Mouse (Mus musculus) limb, embryonic 11.5 days (tissue): ENCODE measurements around the gene Msi1. TPM values are rescaled to one million over a fixed set of nuclear protein-coding genes. Genes with fewer than 3 reads are reported as not detected.

Experiments
- ATAC-seq: fragments of 200-750 bp; cut with Nextera tagmentation; 2 replicates; pipeline ENCODE4 v1.8.0; 2017; ENCODE audit warnings: low read depth; ENCODE audit not compliant: insufficient number of reproducible peaks, low FRiP score, low TSS enrichment
- DNase-seq: peaks from one replicate; pipeline ENCODE4 v3.0.0-alpha.2; 2015; ENCODE audit warnings: low spot score
- H3K27ac ChIP-seq: fragments of 300-500 bp; sonication (generic); replicated peaks from 2 replicates; pipeline ENCODE4 v1.5.1; 2014; ENCODE audit warnings: low read depth, mild to moderate bottlenecking, low read length
- H3K27me3 ChIP-seq: fragments of 300-500 bp; sonication (generic); 2 replicates; pipeline ENCODE4 v1.6.1; 2014; ENCODE audit warnings: mild to moderate bottlenecking, low read length, mixed read lengths; ENCODE audit not compliant: control insufficient read depth, insufficient read depth
- H3K36me3 ChIP-seq: fragments of 300-500 bp; sonication (generic); 2 replicates; pipeline ENCODE4 v1.6.1; 2014; ENCODE audit warnings: mild to moderate bottlenecking, low read length, moderate library complexity, mixed read lengths; ENCODE audit not compliant: control insufficient read depth, insufficient read depth
- H3K4me1 ChIP-seq: fragments of 300-500 bp; sonication (generic); 2 replicates; pipeline ENCODE4 v1.6.1; 2014; ENCODE audit warnings: low read length, mixed read lengths; ENCODE audit not compliant: control insufficient read depth, insufficient read depth
- H3K4me2 ChIP-seq: fragments of 300-500 bp; sonication (generic); 2 replicates; pipeline ENCODE4 v1.6.1; 2014; ENCODE audit warnings: low read depth, mild to moderate bottlenecking, moderate library complexity; ENCODE audit not compliant: severe bottlenecking
- H3K4me3 ChIP-seq: fragments of 300-500 bp; sonication (generic); 2 replicates; pipeline ENCODE4 v1.5.1; 2014; ENCODE audit warnings: low read depth, low read length
- H3K9ac ChIP-seq: fragments of 300-500 bp; sonication (generic); 2 replicates; pipeline ENCODE4 v1.6.1; 2014; ENCODE audit warnings: mild to moderate bottlenecking, low read length
- H3K9me3 ChIP-seq: fragments of 300-500 bp; sonication (generic); 2 replicates; pipeline ENCODE4 v1.6.1; 2016; ENCODE audit warnings: low read length; ENCODE audit not compliant: control insufficient read depth
- WGBS: fragments of 180-500 bp; shearing (Covaris S2); extraction: QIAGEN DNeasy Blood & Tissue Kit; methylation state at CpG from one replicate; pipeline ENCODE4 v1.1.7; 2014; 5-methylcytosine and 5-hydroxymethylcytosine counted together
- polyA plus RNA-seq: library from polyadenylated mRNA; unstranded; fragments of >200 nt; fragmentation: Nextera tagmentation; extraction: Ambion mirVana; gene quantifications from 2 replicates; pipeline ENCODE4 v1.2.1, GENCODE M21; 2014

Msi1 gene
- polyA plus RNA-seq, 1 experiment from 2014 or later: 45.9 TPM

DNA sequence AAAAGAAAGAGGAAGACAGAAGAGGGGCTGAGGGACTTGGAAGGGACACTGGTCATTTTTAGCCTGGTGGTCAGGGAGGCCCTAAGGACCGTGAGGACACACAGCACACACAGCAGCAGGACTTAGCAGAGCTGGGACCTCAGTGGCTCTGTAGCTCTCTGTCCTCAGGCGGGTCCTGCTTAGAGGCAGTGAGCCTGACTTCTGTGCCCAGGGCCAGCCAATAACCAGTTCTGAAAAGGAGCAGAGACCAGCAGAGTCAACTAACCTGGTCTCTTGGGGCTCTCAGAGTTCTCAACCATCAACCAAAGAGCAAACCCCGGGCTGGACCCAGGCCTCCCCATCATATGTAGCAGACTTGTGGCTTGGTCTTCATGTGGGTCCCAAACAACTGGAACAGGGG is 19.8 kb downstream of the Msi1 start:
- Histone ChIP-seq H3K27ac (no peak overlapping the region), H3K4me3 (no peak overlapping the region), H3K4me2 (no peak overlapping the region), H3K9ac (no peak overlapping the region), H3K36me3 (peaks cover 24% of the 10 kb centered on the region), H3K4me1 (no peaks in the 10 kb centered on the region), H3K9me3 (no peaks in the 10 kb centered on the region), H3K27me3 (no peaks in the 10 kb centered on the region)
- WGBS: 85% methylated on average over 3 of the region's 3 CpGs
- DNase-seq: no peak
- ATAC-seq: no peak

DNA sequence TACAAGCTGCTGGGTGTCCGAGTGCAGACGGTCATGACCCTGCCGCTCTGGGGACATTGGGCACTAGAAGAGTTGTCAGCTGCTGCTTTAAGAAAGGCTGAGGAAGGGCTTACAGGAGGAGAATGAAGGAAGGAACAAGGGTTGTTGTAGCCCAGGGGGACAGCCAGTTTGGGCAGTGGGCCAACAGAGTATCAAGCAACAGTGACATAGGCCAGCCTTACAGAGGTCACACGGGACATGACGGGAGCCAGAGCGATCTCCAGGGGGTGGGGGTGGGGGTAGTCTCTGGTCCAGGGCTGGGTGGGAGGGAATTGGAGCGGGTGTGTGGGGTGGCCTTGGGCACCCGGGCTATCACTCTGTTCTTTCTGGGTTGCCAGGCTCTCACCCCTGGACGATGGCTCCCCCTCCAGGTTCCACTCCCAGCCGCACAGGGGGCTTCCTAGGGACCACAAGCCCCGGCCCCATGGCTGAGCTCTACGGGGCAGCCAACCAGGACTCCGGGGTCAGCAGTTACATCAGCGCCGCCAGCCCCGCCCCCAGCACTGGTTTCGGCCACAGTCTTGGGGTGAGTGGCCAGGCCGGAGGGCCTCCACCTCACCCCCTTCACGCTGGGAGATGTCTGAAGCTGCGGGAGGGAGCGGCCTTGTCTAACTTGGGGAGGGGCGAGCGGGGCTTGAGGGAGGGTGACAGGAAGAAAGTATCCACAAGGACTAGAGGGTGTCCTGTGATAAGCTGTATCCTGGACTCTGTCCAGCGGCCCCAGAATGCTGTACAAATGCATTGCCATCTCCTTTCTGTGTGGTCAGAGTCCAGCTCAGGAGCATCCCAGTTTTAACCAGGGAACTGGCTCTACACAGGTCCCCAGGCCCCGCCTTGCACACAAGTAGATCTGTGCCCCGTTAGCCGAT is 21.3 kb downstream of the Msi1 start:
- H3K4me2 ChIP-seq: no peak overlapping the region
- no peak overlapping the region for H3K27ac ChIP-seq
- ATAC-seq (0 out of 2 replicates have a peak, but pooled peaks have one; percentile 37), DNase-seq (no peak)
- H3K27me3 ChIP-seq: no peaks in the 10 kb centered on the region
- H3K36me3 ChIP-seq: peaks cover 16% of the 10 kb centered on the region
- no peaks in the 10 kb centered on the region for H3K9me3 ChIP-seq
- WGBS: 95% methylated on average over 27 of the region's 27 CpGs
- H3K4me1 ChIP-seq: no peaks in the 10 kb centered on the region
- no peak overlapping the region for H3K4me3 ChIP-seq
- H3K9ac ChIP-seq: no peak overlapping the region

DNA sequence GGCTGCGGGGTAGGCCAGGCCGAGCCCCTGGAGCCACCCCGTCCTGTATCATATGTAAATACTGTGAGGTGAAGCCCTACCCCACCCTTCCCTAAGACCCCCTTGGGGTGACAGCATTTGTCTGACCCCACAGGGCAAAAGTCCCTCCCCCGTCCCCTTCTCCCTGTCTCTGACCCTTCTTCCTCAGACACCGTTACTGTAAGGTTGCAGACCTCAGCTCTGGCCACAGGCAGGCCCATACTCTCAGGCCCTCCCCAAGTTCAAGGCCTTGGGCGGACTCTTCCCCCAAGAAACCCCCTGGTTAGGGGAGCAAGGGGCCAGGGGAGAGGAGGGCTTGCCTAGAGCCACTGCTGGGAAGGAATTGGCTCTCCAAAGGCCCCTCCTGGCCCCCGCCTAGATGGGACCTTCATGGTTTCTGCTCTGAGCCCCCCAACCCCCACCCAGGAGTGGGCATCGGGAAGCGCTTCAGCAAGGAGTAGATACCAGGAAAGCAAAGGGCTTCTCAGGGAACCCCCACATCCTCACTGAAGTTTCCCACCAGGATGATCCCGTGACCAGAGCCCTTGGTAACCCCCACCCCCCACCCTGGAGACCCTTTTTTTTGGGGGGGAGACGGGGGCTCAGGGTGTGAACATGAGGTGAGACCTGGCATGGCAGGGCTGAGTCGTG is 25.2 kb downstream of the Msi1 start:
- H3K9ac ChIP-seq: no peak overlapping the region
- H3K4me2 ChIP-seq: no peak overlapping the region
- WGBS: 86% methylated on average over 12 of the region's 12 CpGs
- peaks cover 9% of the 10 kb centered on the region; the same call in 1 of the 2 replicates for H3K36me3 ChIP-seq
- no peaks in the 10 kb centered on the region for H3K9me3 ChIP-seq
- H3K27ac ChIP-seq: no peak overlapping the region
- no peaks in the 10 kb centered on the region for H3K4me1 ChIP-seq
- no peak overlapping the region for H3K4me3 ChIP-seq
- no peak for ATAC-seq
- no peaks in the 10 kb centered on the region for H3K27me3 ChIP-seq
- DNase-seq: no peak

- 78% methylated on average over 7 of the region's 7 CpGs for WGBS
- Histone ChIP-seq H3K36me3 (peaks cover 7% of the 10 kb centered on the region; the same call in 1 of the 2 replicates), H3K9me3 (no peaks in the 10 kb centered on the region), H3K4me2 (no peak overlapping the region), H3K9ac (no peak overlapping the region), H3K27me3 (no peaks in the 10 kb centered on the region), H3K4me3 (no peak overlapping the region), H3K4me1 (no peaks in the 10 kb centered on the region), H3K27ac (no peak overlapping the region)
- ATAC-seq (no peak), DNase-seq (no peak)
Observed at GRCm38 (mm10) chr5:115455838-115456237, 26.4 kb downstream of the Msi1 start.

GRCm38 (mm10) chr5:115458918-115459317 is 29.5 kb downstream of the Msi1 start:
- no peaks in the 10 kb centered on the region for H3K27me3 ChIP-seq
- H3K27ac ChIP-seq: no peak overlapping the region
- no peak overlapping the region for H3K9ac ChIP-seq
- H3K4me1 ChIP-seq: no peaks in the 10 kb centered on the region
- H3K9me3 ChIP-seq: no peaks in the 10 kb centered on the region
- H3K4me2 ChIP-seq: no peak overlapping the region
- no peaks in the 10 kb centered on the region; the same call in 1 of the 2 replicates for H3K36me3 ChIP-seq
- ATAC-seq (no peak), DNase-seq (no peak)
- 62% methylated on average over 13 of the region's 13 CpGs for WGBS
- no peak overlapping the region for H3K4me3 ChIP-seq

- DNase-seq (no peak), ATAC-seq (no peak)
- no peaks in the 10 kb centered on the region for H3K4me1 ChIP-seq
- WGBS: 78% methylated on average over 18 of the region's 18 CpGs
- no peak overlapping the region for H3K4me3 ChIP-seq
- no peak overlapping the region for H3K9ac ChIP-seq
- no peaks in the 10 kb centered on the region for H3K36me3 ChIP-seq
- no peaks in the 10 kb centered on the region for H3K9me3 ChIP-seq
- no peak overlapping the region for H3K4me2 ChIP-seq
- H3K27ac ChIP-seq: no peak overlapping the region
- H3K27me3 ChIP-seq: no peaks in the 10 kb centered on the region
Observed at GRCm38 (mm10) chr5:115464408-115465115, 35.2 kb downstream of the Msi1 start.

GRCm38 (mm10) chr5:115465642-115466420 is 36.4 kb downstream of the Msi1 start, which contains the start of gene Pla2g1b:
Gene Pla2g1b (plus strand): TSS chr5:115466262.
- Histone ChIP-seq H3K4me1 (0 out of 2 replicates have a peak, but pooled peaks cover 3% of the 10 kb centered on the region), H3K4me2 (no peak within 1 kb of the TSS), H3K9me3 (no peaks in the 10 kb centered on the region), H3K27ac (no peak within 1 kb of the TSS), H3K36me3 (no peaks in the 10 kb centered on the region), H3K27me3 (no peaks in the 10 kb centered on the region), H3K4me3 (no peak within 1 kb of the TSS), H3K9ac (no peak within 1 kb of the TSS)
- WGBS: 48% methylated on average over 9 of the region's 9 CpGs
- DNase-seq (no peak), ATAC-seq (no peak)
